Mouse (Mus musculus) fat pad, adult 2 months (tissue): Measurements from ENCODE around the gene Cdip1.

Experiments used
- DNase-seq: peaks from one replicate; pipeline ENCODE4 v3.0.0-alpha.2; 2011; ENCODE audit warnings: low read depth, low spot score; ENCODE audit errors: extremely low read depth

Cdip1 gene

DNA sequence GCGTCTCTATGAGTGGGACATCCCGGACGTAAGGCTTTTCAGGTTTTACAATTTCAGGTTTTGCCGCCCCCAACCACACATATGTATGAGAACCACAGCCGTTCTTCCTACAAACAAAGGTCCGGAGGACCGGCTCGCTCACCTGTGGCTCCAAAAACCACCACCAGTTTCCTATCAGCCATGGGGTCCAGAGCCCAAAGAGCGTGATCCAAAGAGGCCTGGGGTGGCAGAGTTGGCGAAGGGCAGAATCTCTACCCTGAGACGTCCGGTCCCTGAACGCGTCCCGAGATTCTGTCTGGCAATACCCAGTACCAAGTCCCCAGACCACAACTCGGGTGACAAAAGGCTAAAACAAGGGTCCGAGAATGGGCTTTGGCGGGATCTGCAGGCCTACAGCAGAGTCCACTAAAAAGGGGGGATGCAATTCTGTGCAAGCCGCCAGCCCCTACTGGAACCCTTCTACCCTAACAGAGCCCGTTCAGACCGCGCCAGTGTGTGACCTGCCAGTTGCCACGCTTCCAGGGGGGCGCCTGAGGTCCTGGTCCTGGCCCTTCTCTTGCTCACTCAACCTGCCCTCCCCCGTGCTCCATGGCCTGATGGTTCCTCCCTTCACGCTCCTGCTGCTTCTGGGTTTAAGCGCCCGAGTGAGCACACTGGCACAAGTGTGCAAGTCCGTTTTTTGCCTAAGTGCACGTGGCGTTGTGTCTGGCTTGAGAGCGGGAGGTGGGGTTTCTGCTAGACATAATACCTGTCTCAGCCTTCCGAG is 71.2 kb downstream of the Cdip1 start, which contains the start of gene Nmral1:
Gene Nmral1 (minus strand): TSS at position 604 of the 766 bp plus-strand sequence.
- DNase-seq, result no peak

DNA sequence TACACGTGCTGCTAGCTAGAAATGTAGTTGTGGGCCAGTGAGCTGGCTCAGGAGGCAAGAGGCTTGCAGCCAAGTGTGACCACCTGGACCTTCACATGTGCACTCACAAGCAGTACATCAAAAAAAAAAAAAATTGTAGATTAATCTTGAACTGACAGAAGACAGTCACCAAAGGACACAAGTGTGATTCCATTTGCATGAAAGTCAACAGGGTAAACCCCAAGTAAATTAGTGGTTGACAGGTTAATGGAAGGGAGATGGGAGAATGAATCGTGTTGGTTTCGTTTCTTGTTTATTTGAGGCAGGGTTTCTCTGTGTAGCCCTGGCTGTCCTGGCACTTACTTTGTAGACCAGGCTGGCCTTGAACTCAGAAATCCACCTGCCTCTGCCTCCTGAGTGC is 72.2 kb downstream of the Cdip1 start:
- DNase-seq, result no peak

DNA sequence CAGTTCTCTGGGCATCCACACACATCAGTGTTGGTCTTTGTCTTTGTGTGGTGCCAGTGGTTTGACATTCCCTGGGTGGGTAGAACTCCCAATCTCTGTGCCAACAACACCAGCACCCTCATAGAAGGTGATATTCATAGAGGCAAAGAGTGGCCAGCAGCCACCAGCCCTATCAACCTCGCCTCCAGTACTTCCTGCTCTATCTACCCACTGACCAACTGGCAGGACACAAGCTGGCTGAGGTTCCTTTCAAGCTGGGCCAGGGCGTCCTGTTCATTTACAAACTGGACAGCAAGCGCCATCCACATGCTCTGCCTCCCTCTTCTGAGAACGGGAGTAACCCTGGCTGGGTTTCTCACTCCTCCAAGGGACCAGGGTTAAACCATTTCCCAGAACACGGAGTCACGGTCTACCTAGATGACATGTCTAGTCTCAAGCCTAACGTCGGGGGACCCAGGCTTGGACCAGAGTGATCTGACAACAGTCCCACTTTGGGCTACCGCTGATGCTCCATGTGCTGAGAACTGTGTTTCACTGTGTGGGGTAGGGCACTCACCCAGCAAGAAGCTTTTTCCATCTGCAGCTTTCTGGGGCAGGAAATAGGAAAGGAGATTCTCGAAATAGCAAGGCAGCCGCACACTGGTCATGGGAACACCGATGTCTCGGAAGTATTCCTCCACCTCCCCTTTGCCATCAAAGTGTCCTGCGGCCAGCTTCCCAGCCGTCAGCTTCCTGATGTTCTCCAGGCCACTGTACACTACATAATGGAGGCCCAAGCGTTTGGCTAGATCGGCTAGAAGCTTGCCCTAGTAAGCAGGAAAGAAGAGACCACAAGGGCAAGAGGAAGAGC is 76.0 kb downstream of the Cdip1 start:
- DNase-seq, result no peak

DNA sequence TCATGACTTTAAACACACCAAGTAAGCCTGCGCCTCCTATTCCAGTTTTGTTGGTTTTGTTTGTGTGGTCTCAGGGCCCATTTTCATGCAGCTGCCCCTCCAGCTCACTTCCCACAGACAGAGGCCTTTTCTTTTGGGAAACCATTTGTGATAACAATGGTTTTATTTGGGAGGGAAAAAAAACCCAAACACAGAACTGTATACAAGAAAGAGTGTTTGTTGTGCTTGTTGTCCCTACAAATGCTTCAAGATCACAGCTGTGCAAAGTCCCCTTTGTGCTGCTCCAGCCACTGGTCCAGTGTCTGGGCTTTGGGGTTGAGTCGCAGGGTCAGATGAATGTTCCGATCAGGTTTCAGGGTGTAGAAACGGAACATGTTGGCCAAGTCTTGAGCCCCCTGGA is 78.9 kb downstream of the Cdip1 start:
- DNase-seq, result no peak

DNA sequence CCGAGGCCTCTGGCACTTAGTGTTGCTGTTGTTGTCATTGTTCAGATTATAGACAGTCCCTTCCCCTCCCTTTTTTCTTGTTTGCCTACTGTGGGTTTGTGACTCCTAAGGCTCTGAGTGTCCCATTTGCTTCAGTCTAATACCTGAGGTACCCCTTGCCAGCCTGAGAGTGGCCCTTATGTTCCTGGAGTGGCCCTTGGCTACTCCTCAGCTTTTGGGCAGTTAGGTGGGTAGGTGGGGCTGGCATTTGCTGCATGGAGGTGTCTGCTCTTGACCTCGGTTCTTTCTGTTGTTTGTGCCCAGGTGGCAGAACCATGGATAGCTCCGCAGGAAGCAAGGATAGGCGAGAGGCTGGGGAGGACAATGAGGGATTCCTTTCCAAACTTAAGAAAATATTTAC is 84.6 kb downstream of the Cdip1 start:
- no peak for DNase-seq

DNA sequence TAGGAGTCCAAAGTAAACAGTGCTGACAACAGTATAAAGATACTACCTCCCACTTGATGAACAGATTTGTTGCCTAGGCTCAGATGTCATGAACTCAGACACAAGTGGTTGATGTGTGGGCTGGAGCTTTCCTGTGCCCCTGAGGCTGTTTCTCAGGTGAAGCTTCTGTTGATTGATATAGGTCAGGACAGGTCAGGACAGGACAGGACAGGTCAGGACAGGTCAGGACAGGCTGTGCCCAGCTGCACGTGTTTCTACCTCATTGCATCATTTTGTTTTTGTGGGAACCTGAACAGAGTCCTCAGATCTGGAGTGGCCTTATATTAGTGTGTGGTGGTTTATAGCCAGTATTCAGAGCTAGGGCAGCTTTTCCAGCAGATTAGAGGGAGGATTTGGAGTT is 87.4 kb downstream of the Cdip1 start:
- peak; percentile 73 for DNase-seq

DNA sequence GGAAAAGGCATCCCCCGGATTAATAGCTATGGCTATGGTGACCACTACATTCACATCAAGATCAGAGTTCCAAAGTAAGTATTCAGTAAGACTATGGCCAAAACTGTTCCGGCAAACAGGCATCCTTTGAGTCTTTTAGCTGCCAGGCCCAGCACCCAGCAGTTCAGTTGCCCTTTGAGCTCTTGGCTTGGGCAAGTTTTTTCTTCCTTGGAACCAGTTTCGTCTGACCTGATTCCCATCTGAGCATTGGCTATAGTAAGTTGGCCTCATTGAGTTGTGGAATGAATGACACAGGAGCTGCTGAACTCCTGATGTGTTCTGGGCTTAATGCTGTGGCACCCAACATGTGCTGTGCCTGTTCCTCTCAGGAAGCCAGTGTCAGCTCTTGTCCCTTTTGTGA is 88.9 kb downstream of the Cdip1 start:
- no peak for DNase-seq
